Mouse (Mus musculus): ENCODE results near the gene F2rl1. TPM values are rescaled to one million over a fixed set of nuclear protein-coding genes. Genes with fewer than 3 reads are reported as not detected.

F2rl1 gene
- total RNA-seq (2023), result 0.27 to 0.60 TPM (median 0.31 TPM) in 4 replicates

DNA sequence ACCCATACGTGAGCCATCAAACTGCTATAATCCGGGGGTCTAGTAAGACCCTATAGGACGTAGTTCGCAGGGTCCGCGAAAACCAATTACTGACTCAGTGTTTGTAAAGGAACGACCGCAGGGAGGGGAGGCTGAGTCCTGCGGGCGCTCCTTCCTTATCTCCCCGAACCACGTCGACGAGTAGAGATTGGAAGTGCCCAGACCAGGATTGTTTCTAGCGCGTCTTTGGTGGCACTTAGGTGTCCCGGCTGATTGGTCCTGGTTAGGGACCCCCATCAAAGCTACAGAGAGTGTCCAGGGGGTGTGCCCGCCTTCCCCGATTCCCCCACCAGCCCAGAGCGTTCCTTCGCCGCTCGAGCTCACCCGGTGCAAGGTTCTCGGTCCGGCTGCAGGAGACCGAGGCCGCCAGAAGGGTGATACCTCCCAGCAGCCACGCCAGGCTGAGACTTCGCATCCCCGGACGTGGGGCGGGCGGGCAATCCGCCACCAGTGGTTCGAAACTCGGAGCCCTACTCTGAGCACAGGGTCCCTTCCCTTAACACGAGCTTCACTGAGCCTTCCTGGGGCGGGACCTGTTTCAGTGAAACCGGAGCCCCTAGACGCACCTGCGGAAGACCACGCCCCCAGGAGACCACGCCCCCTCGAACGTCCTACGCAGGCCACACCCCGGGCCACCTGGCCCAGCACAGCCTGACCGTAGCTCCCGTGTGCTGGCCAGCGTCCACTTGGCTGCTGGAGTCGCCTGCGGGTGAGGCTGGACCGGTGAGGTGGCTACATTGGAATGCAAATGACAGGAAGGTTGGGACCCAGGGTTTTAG, at the start of gene F2rl1:
TSS of gene F2rl1 (minus strand) at position 554 of the 818 bp plus-strand sequence.

DNA sequence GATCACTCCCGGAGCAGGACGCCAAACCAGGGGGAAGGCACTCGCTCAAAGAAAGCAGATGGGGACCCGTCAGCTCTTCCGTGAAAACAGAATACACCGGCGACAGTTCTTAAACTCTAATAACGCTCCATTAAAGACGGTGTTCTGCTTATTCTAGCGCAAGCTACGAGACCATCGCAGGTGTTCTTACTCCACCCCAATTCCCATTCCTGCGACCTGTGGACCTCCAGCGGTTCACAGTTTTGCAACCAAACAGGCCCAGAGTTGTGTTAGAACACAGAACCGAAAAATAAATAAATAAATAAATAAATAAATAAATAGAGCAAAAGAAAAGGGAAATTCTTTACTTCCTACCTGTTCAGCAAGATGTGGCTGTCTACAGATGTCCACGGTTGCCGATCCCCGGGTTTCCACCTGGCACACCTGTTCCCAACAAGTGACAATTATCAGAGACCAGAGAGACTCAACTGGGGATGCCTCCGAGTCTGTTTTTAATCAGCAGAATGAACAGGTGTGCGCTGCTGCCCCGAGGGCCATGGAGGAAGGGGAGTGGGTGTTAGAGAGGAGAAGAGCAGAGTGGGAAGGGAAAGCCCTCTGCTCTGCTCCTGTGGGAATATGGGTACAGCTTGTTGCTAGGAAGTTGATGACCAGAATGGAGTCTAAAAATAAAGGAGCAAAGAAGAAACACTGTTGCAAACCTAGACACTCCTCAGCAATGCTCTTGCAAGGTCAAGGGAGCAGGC, 46.2 kb downstream of the F2rl1 start, which contains the start of gene S100z:
TSS of gene S100z (minus strand) at position 51 of the 743 bp plus-strand sequence.

Other genes starting within 250 kb of the F2rl1 start
- 30.8 to 33.5 TPM (median 31.3 TPM) in 4 replicates for gene Zbed3, start 201.6 kb downstream of the F2rl1 start, total RNA-seq (2023)
- gene Aggf1, start 149.9 kb downstream of the F2rl1 start, total RNA-seq (2023), result 45.8 to 49.7 TPM (median 47.6 TPM) in 4 replicates
- not detected in 4 replicates for gene Crhbp, start 80.3 kb downstream of the F2rl1 start, total RNA-seq (2023)
- gene S100z, start 46.5 kb downstream of the F2rl1 start, total RNA-seq (2023), result not detected in 4 replicates
- gene F2r, start 93.3 kb upstream of the F2rl1 start, total RNA-seq (2023), result 0.33 to 0.53 TPM (median 0.45 TPM) in 3 of 4 replicates, not detected in the other
- not detected in 4 replicates for gene F2rl2, start 171.6 kb upstream of the F2rl1 start, total RNA-seq (2023)